Comparison of ENCODE assay signal across 8 mouse cellular contexts in the genomic region with DNA sequence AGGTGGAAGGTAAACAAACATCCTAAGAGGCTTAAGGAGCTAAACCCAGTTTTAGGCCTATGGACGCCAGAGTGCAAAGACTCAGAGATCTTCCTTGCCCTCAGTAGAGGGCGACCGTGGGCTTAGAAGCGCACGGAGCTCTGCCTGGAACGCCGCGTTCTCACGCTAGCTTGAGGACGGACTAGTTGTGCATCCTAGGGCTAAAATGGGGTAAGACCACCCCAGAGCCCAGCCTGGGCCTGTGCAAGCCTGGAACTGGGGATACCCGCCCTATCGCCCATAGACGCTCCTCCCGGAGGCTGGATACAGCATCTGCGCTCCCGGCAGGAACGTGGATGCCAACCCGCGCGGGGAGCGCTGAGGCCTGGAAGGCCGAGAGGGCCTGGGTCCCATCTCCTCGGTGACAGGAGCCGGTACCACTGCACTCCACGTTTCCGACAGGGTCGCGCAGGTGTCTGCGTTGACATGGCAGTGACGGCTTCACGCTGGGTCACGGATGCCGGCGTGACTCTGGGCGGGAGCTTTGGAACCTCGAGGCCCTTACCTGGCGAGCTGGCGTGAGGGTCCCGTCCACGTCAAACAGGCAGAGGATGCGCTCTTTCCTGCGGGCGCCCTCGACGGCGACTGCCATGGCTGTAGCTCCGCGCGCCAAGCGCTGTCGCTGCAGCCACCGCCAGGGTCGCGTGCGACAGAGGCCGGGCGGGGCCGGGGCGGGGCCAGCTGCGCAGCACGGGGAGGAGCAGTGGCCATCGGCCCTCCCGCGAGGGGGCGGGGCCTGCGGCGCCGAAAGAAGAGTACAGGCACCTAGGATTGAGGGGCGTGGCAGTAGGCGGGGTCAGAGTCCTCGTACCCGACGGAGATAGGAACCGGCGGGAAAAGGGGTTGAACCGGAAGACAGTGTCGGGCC. TPM values are rescaled to one million over a fixed set of nuclear protein-coding genes. Genes with fewer than 3 reads are reported as not detected.
A peak's percentile ranks its signal among the peaks of the same experiment; 100 is the strongest.
DNase-seq lines count a peak whose midpoint lies in the region; ATAC-seq lines count a peak whose summit lies in the region.

A gene (minus strand): TSS at position 760 of the 907 bp plus-strand sequence.

- peak within 1 kb of the TSS; percentile 66 for H3K4me3 ChIP-seq in hindbrain, embryonic 15.5 days

- peaks cover 16% of the 10 kb centered on the region for H3K4me1 ChIP-seq in hindbrain, embryonic 15.5 days (replicated peaks)

- peak within 1 kb of the TSS; percentile 89 for H3K27ac ChIP-seq in hindbrain, embryonic 15.5 days (replicated peaks)

- H3K9ac ChIP-seq in hindbrain, embryonic 15.5 days = peak within 1 kb of the TSS; percentile 73

- no peaks in the 10 kb centered on the region for H3K9me3 ChIP-seq in hindbrain, embryonic 15.5 days

- under 1% methylated on average over 75 of the region's 77 CpGs for WGBS in hindbrain, embryonic 15.5 days

- peak within 1 kb of the TSS; percentile 86 for H3K4me2 ChIP-seq in hindbrain, embryonic 15.5 days

- peak; percentile 98 for DNase-seq in T-cell, adult 2 months (ENCODE audit: low spot score)
- peak; percentile 98 to 99 for DNase-seq in cerebellum, postnatal 36 days
- DNase-seq in frontal cortex, postnatal 36 days (ENCODE audit: low spot score in 2 of 2) = peak; percentile 94 to 97
- peak; percentile 97 for DNase-seq in left cerebral cortex, adult 11 months (ENCODE audit: low spot score)
- peak; percentile 99 for DNase-seq in lung, postnatal 4 days
- peak; percentile 96 for DNase-seq in retina, postnatal 7 days (ENCODE audit: low read depth, low spot score)
- DNase-seq in urinary bladder, adult 2 months (ENCODE audit: low spot score) = peak; percentile 86

- peak; percentile 96 for ATAC-seq in hindbrain, embryonic 15.5 days (ENCODE audit: low FRiP score, low read depth)

- H3K27me3 ChIP-seq in hindbrain, embryonic 15.5 days = no peaks in the 10 kb centered on the region

- H3K36me3 ChIP-seq in hindbrain, embryonic 15.5 days = peaks cover 3% of the 10 kb centered on the region; the same call in 1 of the 2 replicates

RNA-seq across cellular contexts. Expression of the gene that starts here (rescaled TPM):
- 102 and 108 TPM in 2 replicates for polyA plus RNA-seq in hindbrain, embryonic 15.5 days (2015; fragmentation: Nextera tagmentation; extraction: Ambion mirVana)
- 76.2 and 80.5 TPM in 2 replicates for polyA plus RNA-seq in urinary bladder, adult 2 months (2012; rRNA removed)

Comparison
In these comparisons a context has a peak if more than half of its experiments do, and no peak if none do; other contexts are left out.
1. Peak in every context shown above with its lines: DNase-seq, ATAC-seq, H3K4me3 ChIP-seq and H3K27ac ChIP-seq.